Mouse (Mus musculus) heart, embryonic 14.5 days (tissue): Measurements from ENCODE around the gene Armc7. TPM values are rescaled to one million over a fixed set of nuclear protein-coding genes. Genes with fewer than 3 reads are reported as not detected.
A peak's percentile ranks its signal among the peaks of the same experiment; 100 is the strongest.

Source experiments
- ATAC-seq: fragments of 200-750 bp; cut with Nextera tagmentation; 2 replicates; pipeline ENCODE4 v1.8.0; 2017; ENCODE audit warnings: low read depth, moderate TSS enrichment; ENCODE audit not compliant: insufficient number of reproducible peaks, insufficient read depth, low FRiP score
- H3K27ac ChIP-seq, 2 experiments: fragments of 200-500 bp in 1 of 2; fragments of 300-500 bp in 1 of 2; sonication (generic) in 1 of 2; replicated peaks in 1 of 2; 2 replicates each; pipeline ENCODE4 v1.5.1; 2012 to 2014; ENCODE audit warnings: low read depth in 2 of 2, low read length in 2 of 2, control low read depth in 1 of 2, mild to moderate bottlenecking in 1 of 2, mixed read lengths in 1 of 2; ENCODE audit not compliant: control insufficient read depth in 1 of 2, insufficient read depth in 1 of 2
- H3K27me3 ChIP-seq: fragments of 300-500 bp; sonication (generic); 2 replicates; pipeline ENCODE4 v1.6.1; 2014; ENCODE audit warnings: mild to moderate bottlenecking, low read length, control low read depth; ENCODE audit not compliant: control insufficient read depth, insufficient read depth
- H3K36me3 ChIP-seq: fragments of 300-500 bp; sonication (generic); 2 replicates; pipeline ENCODE4 v1.6.1; 2014; ENCODE audit warnings: mild to moderate bottlenecking, control low read depth, low read length, mixed read lengths; ENCODE audit not compliant: control insufficient read depth, insufficient read depth
- H3K4me1 ChIP-seq, 2 experiments: fragments of 200-500 bp in 1 of 2; fragments of 300-500 bp in 1 of 2; sonication (generic) in 1 of 2; 2 replicates each; pipeline ENCODE4 v1.6.1; 2012 to 2014; ENCODE audit warnings: low read length in 2 of 2, control low read depth in 1 of 2, mixed read lengths in 1 of 2; ENCODE audit not compliant: control insufficient read depth in 2 of 2, insufficient read depth in 2 of 2
- H3K4me2 ChIP-seq: fragments of 300-500 bp; sonication (generic); 2 replicates; pipeline ENCODE4 v1.6.1; 2014; ENCODE audit warnings: mild to moderate bottlenecking, low read length
- H3K4me3 ChIP-seq, 2 experiments: fragments of 200-500 bp in 1 of 2; fragments of 300-500 bp in 1 of 2; sonication (generic) in 1 of 2; 2 replicates each; pipeline ENCODE4 v1.5.1; 2012 to 2014; ENCODE audit warnings: low read length in 2 of 2, mild to moderate bottlenecking in 2 of 2, control low read depth in 1 of 2, low read depth in 1 of 2, moderate library complexity in 1 of 2; ENCODE audit not compliant: control insufficient read depth in 1 of 2, insufficient read depth in 1 of 2
- H3K9ac ChIP-seq: fragments of 300-500 bp; sonication (generic); 2 replicates; pipeline ENCODE4 v1.6.1; 2014; ENCODE audit warnings: mild to moderate bottlenecking, low read length
- H3K9me3 ChIP-seq: fragments of 300-500 bp; sonication (generic); 2 replicates; pipeline ENCODE4 v1.6.1; 2016; ENCODE audit warnings: low read length, control low read depth; ENCODE audit not compliant: control insufficient read depth
- WGBS: fragments of 180-500 bp; shearing (Covaris S2); extraction: QIAGEN DNeasy Blood & Tissue Kit; methylation state at CpG from one replicate; pipeline ENCODE4 v1.1.7; 2014; 5-methylcytosine and 5-hydroxymethylcytosine counted together
- polyA plus RNA-seq: library from polyadenylated mRNA; unstranded; fragments of >200 nt; fragmentation: Nextera tagmentation; extraction: Ambion mirVana; gene quantifications from 2 replicates; pipeline ENCODE4 v1.2.1, GENCODE M21; 2014

The Armc7 gene
- polyA plus RNA-seq, 1 experiment from 2014 or later, result 5.5 TPM

GRCm38 (mm10) chr11:115512004-115512403 is 36.5 kb downstream of the Armc7 start:
- Histone ChIP-seq H3K9me3 (no peaks in the 10 kb centered on the region), H3K4me3 (peak overlapping the region; percentile 82 to 97), H3K4me2 (peak overlapping the region; percentile 79), H3K36me3 (peaks cover 5% of the 10 kb centered on the region; the same call in 1 of the 2 replicates), H3K4me1 (peaks cover 26 to 52% of the 10 kb centered on the region in 2 experiments), H3K27me3 (no peaks in the 10 kb centered on the region), H3K9ac (peak overlapping the region; percentile 98), H3K27ac (peak overlapping the region; percentile 25 to 91; a peak in 3 of 4 replicates)
- 56% methylated on average over 3 of the region's 3 CpGs for WGBS
- no peak for ATAC-seq

GRCm38 (mm10) chr11:115512407-115513183 is 37.1 kb downstream of the Armc7 start:
- Histone ChIP-seq H3K27me3 (no peaks in the 10 kb centered on the region), H3K4me2 (peak overlapping the region; percentile 79), H3K9ac (peak overlapping the region; percentile 98), H3K4me3 (peak overlapping the region; percentile 82 to 97), H3K9me3 (no peaks in the 10 kb centered on the region), H3K27ac (peak overlapping the region; percentile 82 to 91), H3K4me1 (peaks cover 22 to 46% of the 10 kb centered on the region in 2 experiments), H3K36me3 (peaks cover 3% of the 10 kb centered on the region; the same call in 1 of the 2 replicates)
- ATAC-seq, result no peak
- 36% methylated on average over 8 of the region's 8 CpGs for WGBS

- H3K4me2 ChIP-seq, result peak overlapping the region; percentile 79
- WGBS, result under 1% methylated on average over 57 of the region's 57 CpGs
- peak overlapping the region; percentile 82 to 91 for H3K27ac ChIP-seq
- H3K4me1 ChIP-seq, result peaks cover 23 to 40% of the 10 kb centered on the region in 2 experiments
- H3K9me3 ChIP-seq, result no peaks in the 10 kb centered on the region
- peak; percentile 53 for ATAC-seq
- no peaks in the 10 kb centered on the region for H3K27me3 ChIP-seq
- H3K36me3 ChIP-seq, result peaks cover 3% of the 10 kb centered on the region; the same call in 1 of the 2 replicates
- peak overlapping the region; percentile 98 for H3K9ac ChIP-seq
- H3K4me3 ChIP-seq, result peak overlapping the region; percentile 82 to 97
These were observed 38.1 kb downstream of the Armc7 start for GRCm38 (mm10) chr11:115513271-115514237.

GRCm38 (mm10) chr11:115514238-115514663 is 38.8 kb downstream of the Armc7 start, which contains the start of gene Jpt1:
TSS of gene Jpt1 (minus strand) at chr11:115514387.
- peak within 1 kb of the TSS; percentile 98 for H3K9ac ChIP-seq
- WGBS, result under 1% methylated on average over 24 of the region's 24 CpGs
- H3K4me3 ChIP-seq, result peak within 1 kb of the TSS; percentile 82 to 97

GRCm38 (mm10) chr11:115515021-115515420 is 39.6 kb downstream of the Armc7 start:
- H3K36me3 ChIP-seq, result no peaks in the 10 kb centered on the region
- no peaks in the 10 kb centered on the region for H3K9me3 ChIP-seq
- WGBS, result 68% methylated on average over 6 of the region's 6 CpGs
- no peak overlapping the region for H3K9ac ChIP-seq
- H3K4me2 ChIP-seq, result peak overlapping the region; percentile 53
- no peak overlapping the region for H3K4me3 ChIP-seq
- H3K27ac ChIP-seq, result no peak overlapping the region
- H3K27me3 ChIP-seq, result no peaks in the 10 kb centered on the region
- ATAC-seq, result no peak
- peaks cover 22 to 39% of the 10 kb centered on the region in 2 experiments for H3K4me1 ChIP-seq

More at GRCm38 (mm10) chr11:115514238-115514663, 38.8 kb downstream of the Armc7 start, which contains the start of gene Jpt1:
- peak; percentile 95 for ATAC-seq
- H3K36me3 ChIP-seq, result no peaks in the 10 kb centered on the region
- peak within 1 kb of the TSS; percentile 82 to 91 for H3K27ac ChIP-seq
- H3K4me1 ChIP-seq, result peaks cover 24 to 40% of the 10 kb centered on the region in 2 experiments
- H3K9me3 ChIP-seq, result no peaks in the 10 kb centered on the region
- H3K4me2 ChIP-seq, result peak within 1 kb of the TSS; percentile 79
- H3K27me3 ChIP-seq, result no peaks in the 10 kb centered on the region

- Histone ChIP-seq H3K36me3 (peaks cover 2% of the 10 kb centered on the region; the same call in 1 of the 2 replicates), H3K4me3 (no peak overlapping the region), H3K27me3 (no peaks in the 10 kb centered on the region), H3K9ac (no peak overlapping the region), H3K4me2 (no peak overlapping the region), H3K9me3 (no peaks in the 10 kb centered on the region), H3K4me1 (peaks cover 17 to 28% of the 10 kb centered on the region in 2 experiments), H3K27ac (no peak overlapping the region)
- WGBS, result 75% methylated on average over 5 of the region's 5 CpGs
- no peak for ATAC-seq
These were observed 41.5 kb downstream of the Armc7 start for GRCm38 (mm10) chr11:115516942-115517341.

GRCm38 (mm10) chr11:115518693-115519092 is 43.2 kb downstream of the Armc7 start:
- no peak for ATAC-seq
- Histone ChIP-seq H3K27me3 (no peaks in the 10 kb centered on the region), H3K9ac (no peak overlapping the region), H3K4me1 (peaks cover 10 to 20% of the 10 kb centered on the region in 2 experiments), H3K9me3 (no peaks in the 10 kb centered on the region), H3K4me2 (no peak overlapping the region), H3K36me3 (peaks cover 13% of the 10 kb centered on the region), H3K27ac (peak overlapping the region in 1 of 2 experiments; percentile 50; a peak in 2 of 4 replicates), H3K4me3 (no peak overlapping the region)
- 36% methylated on average over 9 of the region's 9 CpGs for WGBS
